Mouse (Mus musculus) heart, adult 2 months (tissue): ENCODE results near the gene Nt5dc3.

Experiments used
- CTCF ChIP-seq: fragments of 200-600 bp; IDR thresholded peaks from 2 replicates; pipeline ENCODE4 v1.8.1; 2022; ENCODE audit warnings: antibody characterized with exemption, mild to moderate bottlenecking, moderate library complexity
- POLR2A ChIP-seq: fragments of 200-500 bp; IDR thresholded peaks from 2 replicates; pipeline ENCODE4 v1.6.1; 2011; ENCODE audit warnings: mild to moderate bottlenecking, low read depth, low read length, control low read depth; ENCODE audit not compliant: insufficient read depth

GRCm38 (mm10) chr10:86742918-86743317 is 35.9 kb upstream of the Nt5dc3 start:
- TF ChIP-seq POLR2A: no peak
- no peak for TF ChIP-seq CTCF
